Comparison of ENCODE assay signal across 8 mouse cellular contexts in the genomic region with DNA sequence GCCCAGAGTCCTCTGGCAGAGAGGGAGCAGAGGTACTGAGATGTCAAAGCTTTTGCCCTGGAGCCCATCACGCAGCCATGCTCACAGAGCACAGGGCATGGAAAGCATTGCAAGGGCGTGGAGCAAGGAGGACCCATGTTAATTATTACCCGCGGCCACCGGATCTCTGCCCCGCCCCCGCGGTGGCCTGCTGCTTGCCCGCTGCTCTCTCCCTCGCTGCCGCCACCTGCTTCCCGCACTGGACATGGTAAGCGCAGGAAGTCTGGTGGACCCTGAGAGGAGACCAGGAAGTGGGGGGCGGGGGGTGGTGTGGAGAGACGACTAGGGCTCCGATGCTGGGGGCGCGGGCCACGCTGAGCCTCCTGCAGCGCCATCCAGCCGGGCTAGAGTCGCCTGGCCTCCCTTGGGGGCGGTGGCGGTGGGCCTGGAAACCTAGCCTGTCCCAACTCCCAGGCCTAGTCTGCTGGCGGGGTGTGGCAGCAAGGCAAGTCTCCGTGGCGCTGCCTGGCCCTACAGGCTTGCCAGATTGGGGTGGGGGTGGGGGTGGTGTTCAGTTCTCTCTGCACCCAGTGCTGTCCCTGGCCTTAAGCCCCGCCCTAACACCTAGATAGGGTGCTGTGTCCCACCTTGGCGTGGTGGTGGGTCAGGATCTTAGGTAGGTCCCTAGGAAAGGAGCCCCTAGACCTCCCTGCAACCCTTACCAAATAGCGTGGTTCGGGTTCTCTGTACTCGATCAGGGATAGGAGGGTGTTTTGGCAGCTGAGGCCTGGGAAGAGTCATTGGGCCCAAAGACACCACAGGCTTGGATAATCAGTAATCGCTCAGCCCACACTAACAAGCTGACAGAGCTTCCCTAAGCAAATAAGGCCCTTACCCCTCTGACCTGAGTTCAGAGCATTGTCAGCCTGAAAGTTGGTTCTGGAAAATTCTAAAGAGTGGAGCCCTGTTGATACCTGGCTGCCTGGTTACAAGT. TPM values are rescaled to one million over a fixed set of nuclear protein-coding genes. Genes with fewer than 3 reads are reported as not detected.
A peak's percentile ranks its signal among the peaks of the same experiment; 100 is the strongest.
DNase-seq lines count a peak whose midpoint lies in the region; ATAC-seq and TF ChIP-seq lines count a peak whose summit lies in the region.

A gene (plus strand): TSS at position 162 of the 973 bp plus-strand sequence.

- no peaks in the 10 kb centered on the region for H3K9me3 ChIP-seq in heart, embryonic 13.5 days
- H3K9me3 ChIP-seq in kidney, postnatal 0 days (replicated peaks; ENCODE audit: low read length), result no peaks in the 10 kb centered on the region
- H3K9me3 ChIP-seq in lung, embryonic 16.5 days (ENCODE audit: control insufficient read depth, low read length), result no peaks in the 10 kb centered on the region

- peak within 1 kb of the TSS; percentile 57 for H3K4me3 ChIP-seq in heart, embryonic 13.5 days
- H3K4me3 ChIP-seq in kidney, postnatal 0 days (replicated peaks; ENCODE audit: low read depth, low read length), result peak within 1 kb of the TSS; percentile 43
- peak within 1 kb of the TSS; percentile 53 for H3K4me3 ChIP-seq in lung, embryonic 16.5 days (ENCODE audit: low read length)

- H3K27ac ChIP-seq in heart, embryonic 13.5 days (replicated peaks), result peak within 1 kb of the TSS; percentile 59
- H3K27ac ChIP-seq in kidney, postnatal 0 days, result peak within 1 kb of the TSS; percentile 93
- H3K27ac ChIP-seq in lung, embryonic 16.5 days (ENCODE audit: low read length), result peak within 1 kb of the TSS; percentile 58

- TF ChIP-seq CTCF in kidney, postnatal 0 days (IDR thresholded peaks at IDR 0.05; ENCODE audit: low read depth), result peak; percentile 59

- WGBS in heart, embryonic 13.5 days, result 7% methylated on average over 33 of the region's 33 CpGs
- 9% methylated on average over 33 of the region's 33 CpGs for WGBS in kidney, postnatal 0 days
- WGBS in lung, embryonic 16.5 days, result 9% methylated on average over 33 of the region's 33 CpGs

- no peak for DNase-seq in left cerebral cortex, adult 8-10 months (ENCODE audit: low spot score in 2 of 2)
- no peak for DNase-seq in left cerebral cortex, adult 11 months (ENCODE audit: low spot score)
- DNase-seq in cerebellum, adult 9-11 months, result peak; percentile 62
- peak; percentile 88 for DNase-seq in kidney, postnatal 0 days (ENCODE audit: low spot score)
- peak; percentile 82 for DNase-seq in retina, postnatal 1 day
- DNase-seq in spleen, postnatal 14 days (ENCODE audit: low spot score in 2 of 2), result no peak

- peaks cover 13% of the 10 kb centered on the region for H3K36me3 ChIP-seq in heart, embryonic 13.5 days
- no peaks in the 10 kb centered on the region for H3K36me3 ChIP-seq in kidney, postnatal 0 days (ENCODE audit: insufficient read depth, low read length)
- H3K36me3 ChIP-seq in lung, embryonic 16.5 days (ENCODE audit: control insufficient read depth, insufficient read depth, low read length), result peaks cover 2% of the 10 kb centered on the region; the same call in 1 of the 2 replicates

- peak within 1 kb of the TSS; percentile 87 for H3K9ac ChIP-seq in heart, embryonic 13.5 days
- peak within 1 kb of the TSS; percentile 80 for H3K9ac ChIP-seq in kidney, postnatal 0 days (ENCODE audit: low read depth, low read length)
- H3K9ac ChIP-seq in lung, embryonic 16.5 days (ENCODE audit: low read length), result peak within 1 kb of the TSS; percentile 77

- H3K4me2 ChIP-seq in heart, embryonic 13.5 days, result peak within 1 kb of the TSS; percentile 79
- peak within 1 kb of the TSS; percentile 84 for H3K4me2 ChIP-seq in kidney, postnatal 0 days (ENCODE audit: low read length)
- peak within 1 kb of the TSS; percentile 73 for H3K4me2 ChIP-seq in lung, embryonic 16.5 days (ENCODE audit: low read depth, low read length)

- peaks cover 37% of the 10 kb centered on the region for H3K4me1 ChIP-seq in heart, embryonic 13.5 days
- H3K4me1 ChIP-seq in kidney, postnatal 0 days (replicated peaks; ENCODE audit: insufficient read depth, low read length), result no peaks in the 10 kb centered on the region
- peaks cover 6% of the 10 kb centered on the region; the same call in 1 of the 2 replicates for H3K4me1 ChIP-seq in lung, embryonic 16.5 days (replicated peaks; ENCODE audit: control insufficient read depth, insufficient read depth, low read length)

- no peaks in the 10 kb centered on the region for H3K27me3 ChIP-seq in heart, embryonic 13.5 days (replicated peaks)
- no peaks in the 10 kb centered on the region for H3K27me3 ChIP-seq in kidney, postnatal 0 days (ENCODE audit: insufficient read depth, low read length)
- H3K27me3 ChIP-seq in lung, embryonic 16.5 days (ENCODE audit: control insufficient read depth, insufficient read depth, low read depth, low read length), result no peaks in the 10 kb centered on the region

- ATAC-seq in heart, embryonic 13.5 days (ENCODE audit: extremely low read depth, insufficient number of reproducible peaks, low FRiP score, low TSS enrichment), result no peak; the same call in 1 of the 2 replicates
- ATAC-seq in kidney, postnatal 0 days (replicated peaks; ENCODE audit: low FRiP score, low read depth), result peak; percentile 87
- peak; percentile 83 for ATAC-seq in lung, embryonic 16.5 days (ENCODE audit: low read depth)

RNA-seq across cellular contexts. Expression of the gene that starts here (rescaled TPM):
- 10 to 100 TPM; 10.3 to 13.1 (median 11.6) TPM for total RNA-seq in left cerebral cortex, adult 8-10 months (2022)
- 70.7 and 73.7 TPM in 2 replicates for polyA plus RNA-seq in heart, embryonic 13.5 days (2015; fragmentation: Nextera tagmentation; extraction: Ambion mirVana)
- polyA plus RNA-seq in kidney, postnatal 0 days (2015; fragmentation: Nextera tagmentation; extraction: Ambion mirVana), result 356 and 370 TPM in 2 replicates
- polyA plus RNA-seq in lung, embryonic 16.5 days (2015; fragmentation: Nextera tagmentation; extraction: Ambion mirVana), result 83.3 and 86.2 TPM in 2 replicates

Comparison
In these comparisons a context has a peak if more than half of its experiments do, and no peak if none do; other contexts are left out.
1. DNase-seq: peak in cerebellum, adult 9-11 months (single experiment), kidney, postnatal 0 days (single experiment) and retina, postnatal 1 day (single experiment); none in left cerebral cortex, adult 8-10 months (0 of 2), left cerebral cortex, adult 11 months (single experiment) and spleen, postnatal 14 days (0 of 2).
2. Peak in every context shown above with its lines, with median percentiles within 50 percentile points of each other: H3K27ac ChIP-seq, H3K4me2 ChIP-seq, H3K4me3 ChIP-seq and H3K9ac ChIP-seq.